Mouse (Mus musculus): Measurements from ENCODE around the gene Tnni2.
A peak's percentile ranks its signal among the peaks of the same experiment; 100 is the strongest.

The Tnni2 gene

DNA sequence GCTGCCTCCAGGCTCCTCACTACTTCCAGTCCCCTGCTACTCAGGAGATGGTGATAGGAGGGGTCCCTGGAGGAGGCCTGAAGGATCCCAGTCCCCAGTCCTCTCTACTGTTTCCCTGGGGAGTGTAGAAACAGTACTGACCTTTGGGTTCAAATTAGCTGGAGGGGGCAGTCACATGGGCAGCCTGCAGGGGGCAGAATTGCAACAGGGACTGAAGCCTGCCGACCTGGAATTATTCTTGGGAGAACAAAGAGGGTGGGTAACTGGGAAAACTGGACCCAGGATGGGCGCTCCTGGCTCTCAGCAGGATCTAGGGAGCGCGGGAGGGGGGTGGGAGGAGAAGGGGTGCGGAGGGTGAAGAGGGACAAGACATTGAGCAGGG is 39.6 kb downstream of the Tnni2 start:
- DNase-seq (ENCODE audit: inconsistent age in 2 of 2, low spot score in 1 of 2) = peak in 1 of 2 experiments; percentile 70

DNA sequence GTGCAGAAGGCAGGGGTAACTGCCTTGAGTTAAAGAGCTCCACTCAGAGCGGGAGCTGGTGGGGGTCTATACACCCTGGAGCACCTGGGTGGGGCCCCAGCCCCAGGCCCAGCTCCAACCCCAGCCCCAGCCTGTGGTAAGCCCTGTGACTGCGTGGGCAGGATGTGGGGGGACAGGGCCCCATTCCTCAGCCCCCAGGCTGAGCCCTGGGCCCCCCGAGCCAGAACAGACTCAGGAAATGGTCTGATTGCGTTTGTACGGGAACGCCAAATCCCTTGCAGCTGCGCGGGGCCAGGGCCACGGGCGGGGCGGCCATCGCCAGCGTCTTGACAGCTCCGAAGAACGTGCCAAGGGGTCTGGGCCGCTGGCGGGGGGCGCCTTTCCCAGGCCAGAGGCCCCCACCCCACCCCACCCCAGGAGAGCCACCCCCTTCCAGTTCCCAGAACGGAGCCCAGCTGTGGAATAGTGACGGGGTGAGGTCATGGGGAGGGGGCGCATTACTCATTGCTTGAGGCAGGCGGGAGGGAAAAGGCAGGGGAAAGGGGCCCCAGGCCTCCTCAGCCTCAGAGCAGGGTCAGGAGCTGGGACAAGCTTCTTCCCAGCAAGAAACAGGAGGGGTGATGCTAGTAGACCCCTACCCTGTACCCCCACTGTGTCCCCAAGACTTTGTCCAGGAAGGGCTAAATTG is 40.1 kb downstream of the Tnni2 start:
- DNase-seq (ENCODE audit: inconsistent age in 2 of 2, low spot score in 1 of 2) = no peak

DNA sequence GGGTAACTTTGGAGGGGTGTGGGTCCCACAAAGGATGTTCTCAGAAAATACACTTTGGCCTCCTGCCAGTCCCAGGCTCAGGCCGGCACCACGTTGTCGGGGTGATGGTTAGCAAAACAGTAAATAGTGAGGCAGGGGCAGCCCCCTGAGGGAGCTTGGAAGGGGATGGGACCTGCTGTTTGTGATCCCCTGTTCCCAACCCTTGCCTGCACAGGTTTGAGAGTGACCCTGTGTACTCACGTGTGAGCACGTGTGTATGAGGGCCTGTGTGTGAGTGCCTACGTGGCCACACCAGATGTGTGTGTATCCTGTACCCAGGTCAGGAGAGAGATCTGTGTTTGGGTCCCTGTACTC is 40.6 kb downstream of the Tnni2 start:
- no peak for DNase-seq (ENCODE audit: inconsistent age in 2 of 2, low spot score in 1 of 2)

DNA sequence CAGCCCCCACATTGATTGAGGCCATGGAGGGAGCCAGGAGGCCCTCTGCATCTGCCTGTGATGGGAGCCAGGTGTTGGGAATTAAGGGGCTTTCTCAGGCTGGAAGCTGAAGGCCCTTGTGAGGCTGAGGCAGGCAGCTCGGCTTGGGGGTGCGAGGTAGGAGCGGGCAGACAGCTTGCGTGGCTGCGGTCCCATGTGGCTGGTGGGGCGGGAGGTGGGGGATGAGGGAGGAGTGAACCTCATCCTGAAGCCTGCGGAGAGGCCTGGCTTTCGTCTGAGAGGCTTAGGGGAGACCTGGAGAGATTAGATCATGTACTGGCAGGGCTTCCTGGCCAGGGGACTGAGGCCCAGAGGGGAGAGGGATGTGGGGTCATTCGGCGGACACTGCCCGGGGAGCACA is 41.5 kb downstream of the Tnni2 start:
- no peak for DNase-seq (ENCODE audit: inconsistent age in 2 of 2, low spot score in 1 of 2)

DNA sequence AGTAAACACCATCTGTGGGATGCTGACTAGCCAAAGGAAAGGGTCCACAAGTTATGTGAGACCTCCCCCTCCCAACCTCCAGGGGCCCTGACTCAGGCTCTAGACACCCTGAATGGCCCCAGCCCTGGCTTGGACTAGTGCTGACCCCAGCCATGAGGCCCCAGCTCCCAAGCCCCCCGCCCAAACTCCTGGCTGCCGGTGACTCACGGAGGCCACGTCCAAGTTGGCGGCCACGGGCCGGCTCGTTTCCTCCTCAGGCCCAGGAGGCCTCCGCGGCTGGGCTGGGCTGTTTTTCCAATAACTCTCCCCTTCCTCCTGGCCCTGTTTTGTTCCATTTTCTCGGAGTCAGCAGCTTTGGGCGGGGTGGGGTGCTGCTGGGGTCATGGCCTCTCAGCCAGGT is 43.2 kb downstream of the Tnni2 start:
- DNase-seq (ENCODE audit: inconsistent age in 2 of 2, low spot score in 1 of 2) = no peak

DNA sequence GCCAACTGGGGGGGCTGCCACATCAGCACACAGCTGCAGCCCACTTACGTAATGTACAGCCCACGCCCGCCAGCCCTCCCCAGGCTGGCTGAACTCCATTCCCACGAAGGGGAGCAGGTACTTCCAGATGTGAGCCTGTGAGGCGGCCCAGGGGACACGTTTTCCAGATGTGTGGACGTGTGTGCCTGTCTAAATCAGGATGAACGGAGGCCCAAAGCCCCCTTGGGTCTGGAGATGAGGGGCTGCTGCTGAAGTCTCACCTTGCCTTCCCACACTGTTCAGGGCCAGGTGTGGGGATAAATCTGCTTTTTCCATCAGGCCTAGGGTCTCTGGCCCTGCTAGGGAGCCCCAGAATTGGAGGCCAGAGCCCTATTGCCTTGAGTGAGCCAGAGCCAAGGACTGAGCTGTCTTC is 45.1 kb downstream of the Tnni2 start:
- no peak for DNase-seq (ENCODE audit: inconsistent age in 2 of 2, low spot score in 1 of 2)

DNA sequence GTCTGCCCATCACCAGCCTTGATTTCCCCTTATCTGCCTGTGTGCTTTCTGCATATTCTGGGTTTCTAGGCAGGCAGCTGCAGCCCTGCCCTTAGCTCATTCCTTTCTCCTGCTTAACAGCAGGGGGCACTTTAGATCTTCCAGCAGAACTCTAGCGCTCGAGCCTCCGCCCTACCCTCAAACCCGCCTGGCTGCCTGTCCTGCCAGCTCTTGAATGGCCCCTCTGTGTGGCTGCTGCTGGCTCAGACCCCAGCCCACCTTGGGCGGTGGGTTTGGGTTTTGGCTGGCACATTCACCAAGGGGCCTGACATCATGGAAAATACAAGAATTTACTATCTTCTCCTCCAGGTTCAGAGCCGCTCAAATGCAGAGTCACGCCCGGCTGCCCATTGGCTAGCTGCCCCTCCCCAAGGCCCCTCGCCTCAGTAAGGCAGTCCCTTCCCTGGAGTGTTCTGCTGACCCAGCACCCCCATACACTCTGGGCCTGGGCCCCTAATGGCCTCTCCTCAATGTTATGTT is 45.8 kb downstream of the Tnni2 start:
- DNase-seq (ENCODE audit: inconsistent age in 2 of 2, low spot score in 1 of 2) = peak in 1 of 2 experiments; percentile 71

DNA sequence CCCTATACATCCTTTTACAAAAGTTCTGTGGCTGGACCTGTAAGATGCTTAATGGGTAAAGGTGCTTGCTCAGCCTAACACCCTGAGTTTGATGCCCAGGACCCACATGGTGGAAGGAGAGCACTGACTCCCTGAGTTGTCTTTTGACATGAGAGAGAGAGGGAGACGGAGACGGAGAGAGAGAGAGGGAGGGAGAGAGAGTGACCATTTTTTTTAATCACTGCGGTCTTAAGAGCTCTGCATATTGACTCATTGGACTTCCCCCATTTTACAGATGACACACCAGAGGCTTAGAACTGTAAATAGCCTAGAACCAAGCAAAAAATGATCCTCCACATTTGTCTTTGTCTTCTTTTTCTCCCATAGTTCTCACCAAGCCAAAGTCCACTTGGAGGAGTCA is 46.4 kb downstream of the Tnni2 start:
- no peak for DNase-seq (ENCODE audit: inconsistent age in 2 of 2, low spot score in 1 of 2)

DNA sequence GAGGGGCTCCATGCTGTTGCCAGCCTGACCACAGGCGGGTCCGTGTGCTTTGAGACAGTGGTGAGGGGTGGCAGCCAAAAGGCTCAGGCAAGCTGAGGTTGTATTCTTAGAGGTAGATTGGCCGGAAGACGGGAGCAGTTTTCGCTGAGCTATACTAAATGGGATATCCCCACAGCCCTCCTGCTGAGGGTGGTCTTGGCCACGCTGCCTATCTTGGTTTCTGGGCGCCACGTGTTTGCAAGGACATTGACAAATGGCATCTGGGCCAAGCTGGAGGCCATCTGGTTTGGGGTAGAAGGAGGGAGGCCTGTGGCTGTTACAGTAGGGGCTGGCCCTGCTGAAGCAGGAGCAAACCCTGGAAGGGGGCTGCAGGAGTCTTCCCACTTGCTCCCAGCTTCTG is 51.9 kb downstream of the Tnni2 start:
- DNase-seq (ENCODE audit: inconsistent age in 2 of 2, low spot score in 1 of 2) = no peak

Measured in adrenal gland, adult (tissue).